Mouse (Mus musculus) MEL (cell line): ENCODE results near the gene Crtap.

Experiments used
- CTCF ChIP-seq, 3 experiments: IDR thresholded peaks in 2 of 3; conservative IDR thresholded peaks in 1 of 3; 2 replicates each; pipeline ENCODE4 v1.5.1; 2011 to 2012; ENCODE audit warnings: low read length in 3 of 3, low read depth in 2 of 3, mild to moderate bottlenecking in 2 of 3, improper control_type of control experiment in 1 of 3, inconsistent platforms in 1 of 3, mixed read lengths in 1 of 3, moderate library complexity in 1 of 3; ENCODE audit not compliant: control insufficient read depth in 1 of 3, insufficient read depth in 1 of 3, poor library complexity in 1 of 3, severe bottlenecking in 1 of 3
- E2F4 ChIP-seq: IDR thresholded peaks from 2 replicates; pipeline ENCODE4 v1.6.1; 2011; ENCODE audit warnings: low read depth, low read length, improper control_type of control experiment, borderline replicate concordance
- EP300 ChIP-seq, 2 experiments: IDR thresholded peaks; 2 replicates each; pipeline ENCODE4 v1.6.1; 2011; ENCODE audit warnings: improper control_type of control experiment in 2 of 2, low read length in 2 of 2, low read depth in 1 of 2, mild to moderate bottlenecking in 1 of 2
- HCFC1 ChIP-seq: IDR thresholded peaks from 2 replicates; pipeline ENCODE4 v1.6.1; 2012; ENCODE audit warnings: low read depth, mild to moderate bottlenecking, inconsistent platforms, low read length, improper control_type of control experiment, moderate library complexity
- MXI1 ChIP-seq: IDR thresholded peaks from 2 replicates; pipeline ENCODE4 v1.6.1; 2011; ENCODE audit warnings: mild to moderate bottlenecking, low read depth, low read length, improper control_type of control experiment
- POLR2A ChIP-seq, 2 experiments: IDR thresholded peaks; 2 replicates each; pipeline ENCODE4 v1.6.1; 2011 to 2012; ENCODE audit warnings: low read length in 2 of 2, mild to moderate bottlenecking in 2 of 2, control low read depth in 1 of 2, improper control_type of control experiment in 1 of 2, low read depth in 1 of 2, moderate library complexity in 1 of 2; ENCODE audit not compliant: control insufficient read depth in 1 of 2, insufficient read depth in 1 of 2, poor library complexity in 1 of 2
- SMC3 ChIP-seq: IDR thresholded peaks from 2 replicates; pipeline ENCODE4 v1.6.1; 2011; ENCODE audit warnings: low read depth, low read length, improper control_type of control experiment
- ZC3H11A ChIP-seq: IDR thresholded peaks from 2 replicates; pipeline ENCODE4 v1.6.1; 2012; ENCODE audit warnings: low read depth, mild to moderate bottlenecking, inconsistent platforms, low read length, improper control_type of control experiment

DNA sequence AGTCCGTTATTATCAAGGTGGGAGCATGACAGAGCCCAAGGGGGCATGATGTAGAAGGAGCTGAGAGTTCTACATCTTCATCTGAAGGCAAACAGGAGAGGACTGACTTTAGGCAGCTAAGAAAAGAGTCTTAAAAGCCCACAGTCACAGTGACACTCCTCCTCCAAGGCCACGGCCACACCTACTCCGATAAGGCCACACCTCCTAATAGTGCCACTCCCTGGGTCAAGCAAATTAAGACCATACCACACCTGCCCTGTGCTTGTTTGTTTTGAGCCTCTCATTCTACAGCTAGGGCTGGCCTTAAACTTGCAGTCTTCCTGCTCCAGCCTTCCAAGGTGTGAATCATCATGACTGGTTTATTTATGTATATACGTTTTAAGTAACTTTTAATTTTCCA is 4.8 kb upstream of the Crtap start:
- no peak for TF ChIP-seq HCFC1
- no peak for TF ChIP-seq EP300 (IDR thresholded peaks at IDR 0.05; ENCODE audit: low read depth in 1 of 2, low read length in 2 of 2)
- no peak for TF ChIP-seq CTCF (IDR thresholded peaks at IDR 0.05 in 2 of 3, conservative IDR thresholded peaks at IDR 0.05 in 1 of 3; ENCODE audit: control insufficient read depth in 1 of 3, insufficient read depth in 1 of 3, low read depth in 2 of 3, low read length in 3 of 3, poor library complexity in 1 of 3, severe bottlenecking in 1 of 3)
- TF ChIP-seq ZC3H11A = no peak
- no peak for TF ChIP-seq E2F4
- no peak for TF ChIP-seq MXI1
- no peak for TF ChIP-seq SMC3
- peak in 1 of 2 experiments; percentile 33; a peak in 1 of 4 replicates for TF ChIP-seq POLR2A (IDR thresholded peaks at IDR 0.05; ENCODE audit: control insufficient read depth in 1 of 2, insufficient read depth in 1 of 2, low read depth in 1 of 2, low read length in 2 of 2, poor library complexity in 1 of 2)
